Mouse (Mus musculus): ENCODE data around the gene Mcm10. TPM values are rescaled to one million over a fixed set of nuclear protein-coding genes. Genes with fewer than 3 reads are reported as not detected.

Mcm10 gene
- polyA plus RNA-seq, 1 experiment from 2014 or later, result 34.0 TPM

- no peak overlapping the region for H3K27ac ChIP-seq (ENCODE audit: low read length)
- H3K4me3 ChIP-seq (ENCODE audit: low read depth, low read length), result no peak overlapping the region
- no peaks in the 10 kb centered on the region for H3K9me3 ChIP-seq (ENCODE audit: control insufficient read depth, low read depth, low read length)
- 81% methylated on average over 10 of the region's 10 CpGs for WGBS
- H3K4me1 ChIP-seq (ENCODE audit: control insufficient read depth, insufficient read depth, low read length), result no peaks in the 10 kb centered on the region
- H3K4me2 ChIP-seq (replicated peaks; ENCODE audit: low read depth, low read length), result no peak overlapping the region
- no peak for ATAC-seq (ENCODE audit: insufficient number of reproducible peaks, insufficient read depth, low FRiP score, low read depth)
- H3K36me3 ChIP-seq (ENCODE audit: control insufficient read depth, insufficient read depth, low read length), result no peaks in the 10 kb centered on the region
- no peaks in the 10 kb centered on the region for H3K27me3 ChIP-seq (ENCODE audit: control insufficient read depth, insufficient read depth, low read length)
- no peak overlapping the region for H3K9ac ChIP-seq (replicated peaks; ENCODE audit: low read depth, low read length)
Observed at GRCm38 (mm10) chr2:5036411-5037076, 24.0 kb upstream of the Mcm10 start.

GRCm38 (mm10) chr2:5035241-5035640, 22.6 kb upstream of the Mcm10 start:
- no peaks in the 10 kb centered on the region for H3K9me3 ChIP-seq (ENCODE audit: control insufficient read depth, low read depth, low read length)
- 85% methylated on average over 9 of the region's 9 CpGs for WGBS
- no peak overlapping the region for H3K27ac ChIP-seq (ENCODE audit: low read length)
- no peak overlapping the region for H3K9ac ChIP-seq (replicated peaks; ENCODE audit: low read depth, low read length)
- H3K4me2 ChIP-seq (replicated peaks; ENCODE audit: low read depth, low read length), result no peak overlapping the region
- no peaks in the 10 kb centered on the region for H3K36me3 ChIP-seq (ENCODE audit: control insufficient read depth, insufficient read depth, low read length)
- no peaks in the 10 kb centered on the region for H3K27me3 ChIP-seq (ENCODE audit: control insufficient read depth, insufficient read depth, low read length)
- no peak for ATAC-seq (ENCODE audit: insufficient number of reproducible peaks, insufficient read depth, low FRiP score, low read depth)
- H3K4me3 ChIP-seq (ENCODE audit: low read depth, low read length), result no peak overlapping the region
- no peaks in the 10 kb centered on the region for H3K4me1 ChIP-seq (ENCODE audit: control insufficient read depth, insufficient read depth, low read length)

- H3K4me2 ChIP-seq (replicated peaks; ENCODE audit: low read depth, low read length), result no peak overlapping the region
- no peaks in the 10 kb centered on the region for H3K27me3 ChIP-seq (ENCODE audit: control insufficient read depth, insufficient read depth, low read length)
- no peaks in the 10 kb centered on the region for H3K9me3 ChIP-seq (ENCODE audit: control insufficient read depth, low read depth, low read length)
- no peak overlapping the region for H3K9ac ChIP-seq (replicated peaks; ENCODE audit: low read depth, low read length)
- H3K4me1 ChIP-seq (ENCODE audit: control insufficient read depth, insufficient read depth, low read length), result no peaks in the 10 kb centered on the region
- 80% methylated on average over 8 of the region's 8 CpGs for WGBS
- no peak overlapping the region for H3K27ac ChIP-seq (ENCODE audit: low read length)
- H3K36me3 ChIP-seq (ENCODE audit: control insufficient read depth, insufficient read depth, low read length), result no peaks in the 10 kb centered on the region
- ATAC-seq (ENCODE audit: insufficient number of reproducible peaks, insufficient read depth, low FRiP score, low read depth), result no peak
- H3K4me3 ChIP-seq (ENCODE audit: low read depth, low read length), result no peak overlapping the region
Observed at GRCm38 (mm10) chr2:5034801-5035200, 22.2 kb upstream of the Mcm10 start.

GRCm38 (mm10) chr2:5033546-5034420, 21.2 kb upstream of the Mcm10 start:
- H3K4me3 ChIP-seq (ENCODE audit: low read depth, low read length), result no peak overlapping the region
- H3K27ac ChIP-seq (ENCODE audit: low read length), result no peak overlapping the region
- H3K9me3 ChIP-seq (ENCODE audit: control insufficient read depth, low read depth, low read length), result no peaks in the 10 kb centered on the region
- H3K36me3 ChIP-seq (ENCODE audit: control insufficient read depth, insufficient read depth, low read length), result no peaks in the 10 kb centered on the region
- 54% methylated on average over 15 of the region's 15 CpGs for WGBS
- 0 out of 2 replicates have a peak, but pooled peaks have one; percentile 72 for ATAC-seq (ENCODE audit: insufficient number of reproducible peaks, insufficient read depth, low FRiP score, low read depth)
- H3K4me2 ChIP-seq (replicated peaks; ENCODE audit: low read depth, low read length), result no peak overlapping the region
- H3K27me3 ChIP-seq (ENCODE audit: control insufficient read depth, insufficient read depth, low read length), result no peaks in the 10 kb centered on the region
- no peaks in the 10 kb centered on the region for H3K4me1 ChIP-seq (ENCODE audit: control insufficient read depth, insufficient read depth, low read length)
- no peak overlapping the region for H3K9ac ChIP-seq (replicated peaks; ENCODE audit: low read depth, low read length)

GRCm38 (mm10) chr2:5032665-5033064, 20.1 kb upstream of the Mcm10 start:
- Histone ChIP-seq H3K27me3 (ENCODE audit: control insufficient read depth, insufficient read depth, low read length) (no peaks in the 10 kb centered on the region), H3K9ac (replicated peaks; ENCODE audit: low read depth, low read length) (no peak overlapping the region), H3K36me3 (ENCODE audit: control insufficient read depth, insufficient read depth, low read length) (no peaks in the 10 kb centered on the region), H3K27ac (ENCODE audit: low read length) (no peak overlapping the region), H3K9me3 (ENCODE audit: control insufficient read depth, low read depth, low read length) (no peaks in the 10 kb centered on the region), H3K4me3 (ENCODE audit: low read depth, low read length) (no peak overlapping the region), H3K4me2 (replicated peaks; ENCODE audit: low read depth, low read length) (no peak overlapping the region), H3K4me1 (ENCODE audit: control insufficient read depth, insufficient read depth, low read length) (no peaks in the 10 kb centered on the region)
- 69% methylated on average over 5 of the region's 5 CpGs for WGBS
- ATAC-seq (ENCODE audit: insufficient number of reproducible peaks, insufficient read depth, low FRiP score, low read depth), result no peak

GRCm38 (mm10) chr2:5031215-5031614, 18.6 kb upstream of the Mcm10 start:
- WGBS, result 80% methylated on average over 7 of the region's 7 CpGs
- H3K9ac ChIP-seq (replicated peaks; ENCODE audit: low read depth, low read length), result no peak overlapping the region

GRCm38 (mm10) chr2:5029808-5030207, 17.2 kb upstream of the Mcm10 start:
- Histone ChIP-seq H3K9me3 (ENCODE audit: control insufficient read depth, low read depth, low read length) (no peaks in the 10 kb centered on the region), H3K27ac (ENCODE audit: low read length) (no peak overlapping the region), H3K4me3 (ENCODE audit: low read depth, low read length) (no peak overlapping the region), H3K4me2 (replicated peaks; ENCODE audit: low read depth, low read length) (no peak overlapping the region), H3K27me3 (ENCODE audit: control insufficient read depth, insufficient read depth, low read length) (no peaks in the 10 kb centered on the region), H3K36me3 (ENCODE audit: control insufficient read depth, insufficient read depth, low read length) (no peaks in the 10 kb centered on the region), H3K4me1 (ENCODE audit: control insufficient read depth, insufficient read depth, low read length) (no peaks in the 10 kb centered on the region), H3K9ac (replicated peaks; ENCODE audit: low read depth, low read length) (no peak overlapping the region)
- WGBS, result 91% methylated on average over 4 of the region's 4 CpGs
- no peak for ATAC-seq (ENCODE audit: insufficient number of reproducible peaks, insufficient read depth, low FRiP score, low read depth)

More at GRCm38 (mm10) chr2:5031215-5031614, 18.6 kb upstream of the Mcm10 start:
- H3K36me3 ChIP-seq (ENCODE audit: control insufficient read depth, insufficient read depth, low read length), result no peaks in the 10 kb centered on the region
- no peak overlapping the region for H3K4me2 ChIP-seq (replicated peaks; ENCODE audit: low read depth, low read length)
- H3K4me1 ChIP-seq (ENCODE audit: control insufficient read depth, insufficient read depth, low read length), result no peaks in the 10 kb centered on the region
- H3K27ac ChIP-seq (ENCODE audit: low read length), result no peak overlapping the region
- H3K9me3 ChIP-seq (ENCODE audit: control insufficient read depth, low read depth, low read length), result no peaks in the 10 kb centered on the region
- H3K4me3 ChIP-seq (ENCODE audit: low read depth, low read length), result no peak overlapping the region
- no peaks in the 10 kb centered on the region for H3K27me3 ChIP-seq (ENCODE audit: control insufficient read depth, insufficient read depth, low read length)
- no peak for ATAC-seq (ENCODE audit: insufficient number of reproducible peaks, insufficient read depth, low FRiP score, low read depth)

GRCm38 (mm10) chr2:5028047-5028446, 15.5 kb upstream of the Mcm10 start:
- Histone ChIP-seq H3K9ac (replicated peaks; ENCODE audit: low read depth, low read length) (no peak overlapping the region), H3K9me3 (ENCODE audit: control insufficient read depth, low read depth, low read length) (no peaks in the 10 kb centered on the region), H3K4me2 (replicated peaks; ENCODE audit: low read depth, low read length) (no peak overlapping the region), H3K4me1 (ENCODE audit: control insufficient read depth, insufficient read depth, low read length) (no peaks in the 10 kb centered on the region), H3K27me3 (ENCODE audit: control insufficient read depth, insufficient read depth, low read length) (no peaks in the 10 kb centered on the region), H3K27ac (ENCODE audit: low read length) (no peak overlapping the region), H3K36me3 (ENCODE audit: control insufficient read depth, insufficient read depth, low read length) (no peaks in the 10 kb centered on the region), H3K4me3 (ENCODE audit: low read depth, low read length) (no peak overlapping the region)
- ATAC-seq (ENCODE audit: insufficient number of reproducible peaks, insufficient read depth, low FRiP score, low read depth), result no peak
- WGBS, result 89% methylated on average over 7 of the region's 7 CpGs

Data from stomach, embryonic 14.5 days (tissue).